Mouse (Mus musculus) bone marrow macrophage, adult 2 months (primary cell): ENCODE results near the gene Ppp6r2.

Experiments
- CTCF ChIP-seq: IDR thresholded peaks from 2 replicates; pipeline ENCODE4 v1.5.1; 2012; ENCODE audit warnings: low read depth, mild to moderate bottlenecking, low read length, moderate library complexity
- POLR2A ChIP-seq: IDR thresholded peaks from 2 replicates; pipeline ENCODE4 v1.6.1; 2012; ENCODE audit warnings: mild to moderate bottlenecking, low read depth, low read length, borderline replicate concordance

GRCm38 (mm10) chr15:89277366-89277765, 66.0 kb downstream of the Ppp6r2 start:
- TF ChIP-seq CTCF (no peak), POLR2A (no peak)
